Mouse (Mus musculus): ENCODE results near the gene Mastl.

The Mastl gene

DNA sequence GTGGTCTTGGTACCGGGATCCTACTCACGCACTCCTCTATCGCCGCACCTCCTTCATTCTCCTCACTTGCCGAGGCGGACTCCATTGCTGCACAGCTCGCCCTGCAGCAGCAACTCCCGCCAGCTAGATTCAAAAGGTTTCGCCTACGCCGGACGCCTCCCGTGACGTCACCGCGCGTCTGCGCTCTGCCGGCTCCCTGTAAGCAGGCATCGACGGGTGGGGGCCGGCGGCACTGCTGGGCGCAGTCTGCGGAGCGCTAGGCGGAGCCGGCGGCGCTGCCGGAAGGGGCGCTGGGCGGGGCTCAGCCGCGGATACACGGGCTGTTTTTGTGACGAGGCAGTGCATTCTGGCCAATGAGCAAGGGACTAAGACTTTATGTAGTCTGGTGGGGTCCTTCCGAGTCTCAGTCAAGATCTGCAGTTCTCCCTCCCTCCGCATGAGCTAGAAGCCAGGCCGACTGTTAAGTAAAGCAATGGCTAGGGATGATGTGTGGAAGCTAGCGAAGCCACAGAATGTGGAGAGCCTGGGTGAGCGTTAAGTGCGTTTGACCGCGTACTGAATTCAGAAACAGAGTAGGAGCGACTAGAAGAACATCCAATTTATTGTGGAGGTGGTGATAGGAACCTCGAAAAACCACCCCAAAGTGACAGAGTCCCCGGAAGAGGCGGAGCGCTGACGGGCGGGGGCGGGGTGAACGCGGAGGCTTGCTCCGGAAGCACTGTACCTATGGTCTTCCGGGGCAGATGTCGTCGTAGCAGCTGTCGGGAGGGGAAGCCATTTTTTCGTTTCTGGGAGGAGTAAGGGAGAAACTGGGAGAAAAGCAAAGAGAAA is at the start of gene Mastl, which contains the start of gene Yme1l1:
Gene Mastl (minus strand): TSS at position 248 of the 831 bp plus-strand sequence.
Gene Yme1l1 (plus strand): TSS at position 593 of the 831 bp plus-strand sequence.
- peak; percentile 99 for DNase-seq

DNA sequence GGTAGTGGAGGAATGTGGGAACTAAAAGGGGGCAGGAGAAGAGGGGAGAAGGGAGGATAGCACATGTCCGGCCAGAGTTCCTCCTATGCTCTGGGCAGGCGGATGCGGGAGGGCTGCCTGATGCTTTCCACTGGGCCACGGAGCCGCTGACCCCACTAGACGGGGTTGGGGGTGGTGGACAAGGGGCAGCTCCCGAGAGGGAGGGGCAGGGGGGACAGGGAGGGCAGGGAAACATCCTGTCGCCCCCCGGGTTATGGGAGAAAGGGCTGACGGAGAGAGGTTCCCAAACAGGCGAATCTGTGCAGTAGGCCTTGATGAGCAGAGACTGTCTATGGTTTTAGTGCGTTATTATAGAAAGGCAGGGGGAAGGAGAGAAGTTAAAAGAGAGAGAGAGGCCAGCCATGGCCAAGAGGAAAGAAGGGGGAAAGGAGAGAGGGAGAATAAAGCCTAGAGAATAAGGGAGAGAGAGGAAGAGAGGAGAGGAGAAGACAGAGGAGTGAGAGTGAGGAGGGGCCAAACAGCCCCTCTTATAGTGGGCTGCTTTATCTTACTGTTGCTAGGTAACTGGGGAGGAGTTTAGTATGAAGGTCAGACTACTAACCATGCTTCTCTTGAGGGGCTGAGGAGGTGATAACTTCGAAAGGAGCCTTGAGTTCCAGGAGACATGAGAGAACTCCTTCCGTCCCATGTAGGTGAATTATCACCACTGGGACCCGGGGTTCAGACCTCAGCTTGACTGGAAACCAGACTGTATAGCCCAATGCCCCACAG is 47.3 kb upstream of the Mastl start:
- DNase-seq, result peak; percentile 9

DNA sequence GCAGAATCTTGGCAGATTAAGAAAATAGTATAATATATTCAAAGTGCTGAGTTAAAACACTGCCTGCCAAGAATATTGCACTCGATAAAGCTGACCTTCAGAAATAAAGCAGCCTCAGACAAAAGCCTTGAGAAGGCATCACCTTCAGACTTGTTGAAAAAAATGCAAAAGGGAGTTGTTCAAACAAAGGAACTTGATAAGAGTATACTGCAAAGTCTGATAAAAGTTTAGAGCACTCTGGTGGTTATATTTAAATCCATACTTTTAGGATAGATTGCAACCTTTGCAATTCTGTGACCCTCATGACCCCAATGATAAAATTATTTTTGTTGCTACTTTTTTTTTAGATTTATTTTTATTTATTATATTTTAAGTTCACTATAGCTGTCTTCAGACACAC is 45.2 kb upstream of the Mastl start:
- DNase-seq, result no peak

DNA sequence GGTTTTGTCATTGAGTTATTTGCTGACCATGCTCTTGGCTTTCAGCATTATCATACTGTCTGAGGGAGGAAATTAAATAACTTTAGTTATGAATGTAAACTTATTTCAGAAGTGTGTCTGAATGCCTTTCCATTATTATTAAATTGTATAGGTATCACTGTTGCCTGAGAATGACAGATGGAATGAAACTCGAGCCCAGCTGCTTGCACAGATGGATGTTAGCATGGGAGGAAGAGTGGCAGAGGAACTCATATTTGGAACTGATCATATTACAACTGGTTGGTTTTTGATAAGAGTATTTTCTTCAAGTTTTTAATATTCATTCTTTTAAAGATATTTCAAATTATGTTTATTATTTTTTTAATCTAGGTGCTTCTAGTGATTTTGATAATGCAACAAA is 38.5 kb upstream of the Mastl start:
- DNase-seq, result no peak

DNA sequence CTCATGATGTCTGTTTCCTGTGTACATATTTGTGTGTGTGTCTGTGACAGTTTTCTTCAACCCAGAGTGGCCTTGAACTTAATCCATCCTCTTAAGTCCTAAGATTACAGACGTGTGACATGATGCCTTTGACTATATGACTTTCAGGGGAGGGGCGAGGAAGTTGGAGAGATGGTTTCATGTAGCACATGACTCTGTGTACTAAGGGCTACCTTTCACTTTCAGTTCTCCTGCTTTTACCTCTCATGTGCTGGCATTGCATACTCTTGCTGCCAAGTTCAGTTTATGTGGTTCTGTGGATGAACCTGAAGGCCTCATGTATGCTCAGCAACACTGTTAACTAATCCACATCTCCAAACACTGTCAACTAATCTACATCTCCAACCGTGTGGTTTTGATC is 16.5 kb upstream of the Mastl start:
- DNase-seq, result no peak

DNA sequence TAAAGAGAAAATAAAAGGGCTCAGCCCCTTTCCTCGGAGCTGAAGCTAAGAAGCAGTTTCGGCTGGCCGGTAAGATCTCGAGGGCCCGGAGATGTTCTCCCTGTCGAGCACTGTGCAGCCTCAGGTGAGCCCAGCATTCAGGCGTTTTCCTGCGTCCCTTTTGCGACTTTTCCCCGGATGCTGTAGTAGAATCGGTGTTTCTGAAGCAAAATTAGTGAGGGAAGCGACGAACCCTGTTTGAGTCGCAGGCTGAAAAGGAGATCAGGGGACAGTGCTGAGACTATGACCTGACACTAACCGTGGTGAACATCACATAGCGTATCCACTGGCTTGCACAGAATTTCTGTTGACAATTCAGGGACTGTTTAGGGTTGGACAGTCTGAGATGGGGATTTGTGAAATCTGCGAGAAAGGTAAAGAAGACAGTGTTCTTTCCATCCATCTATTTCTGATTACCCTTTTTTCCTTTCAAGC is 821 bp upstream of the Mastl start:
- no peak for DNase-seq

DNA sequence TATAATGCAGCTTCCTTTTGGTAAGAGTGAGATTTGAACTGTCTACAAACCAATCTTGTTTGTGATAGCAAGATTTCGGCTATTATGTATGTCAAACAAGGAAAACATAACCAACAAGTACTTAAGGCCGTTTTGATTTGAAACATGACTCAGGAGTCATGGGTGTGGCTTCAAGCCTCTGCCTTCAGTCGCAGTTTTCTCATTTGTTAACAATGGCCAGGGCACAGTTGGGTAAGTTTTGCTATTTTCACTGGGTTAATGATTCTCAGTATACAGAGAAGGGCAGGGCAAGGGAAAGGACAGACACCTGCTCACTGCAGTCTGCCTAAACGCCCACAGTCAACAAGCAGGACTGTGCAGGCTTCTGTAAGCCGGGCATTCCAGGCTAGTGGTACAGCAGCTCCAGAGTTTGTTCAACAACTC is 614 bp downstream of the Mastl start:
- DNase-seq, result no peak

DNA sequence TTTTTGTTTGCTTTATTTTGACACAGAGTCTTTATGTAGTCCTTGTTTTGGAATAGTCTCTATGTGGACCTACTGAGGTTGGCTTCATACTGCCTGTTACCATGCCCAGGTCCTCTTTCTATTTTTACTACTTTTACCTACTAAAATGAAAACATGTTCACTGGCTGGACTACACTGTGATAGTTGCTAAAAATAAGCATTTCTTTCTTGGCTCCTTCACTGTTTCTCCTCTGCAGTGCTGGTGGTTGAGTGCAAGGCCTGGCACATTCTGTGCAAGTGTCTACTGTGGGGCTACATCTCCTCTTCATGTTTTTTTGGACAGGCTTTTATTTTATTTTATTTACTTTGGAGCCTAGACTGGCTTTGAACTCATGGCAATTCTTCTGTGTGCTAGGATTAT is 36.3 kb downstream of the Mastl start:
- DNase-seq, result no peak

DNA sequence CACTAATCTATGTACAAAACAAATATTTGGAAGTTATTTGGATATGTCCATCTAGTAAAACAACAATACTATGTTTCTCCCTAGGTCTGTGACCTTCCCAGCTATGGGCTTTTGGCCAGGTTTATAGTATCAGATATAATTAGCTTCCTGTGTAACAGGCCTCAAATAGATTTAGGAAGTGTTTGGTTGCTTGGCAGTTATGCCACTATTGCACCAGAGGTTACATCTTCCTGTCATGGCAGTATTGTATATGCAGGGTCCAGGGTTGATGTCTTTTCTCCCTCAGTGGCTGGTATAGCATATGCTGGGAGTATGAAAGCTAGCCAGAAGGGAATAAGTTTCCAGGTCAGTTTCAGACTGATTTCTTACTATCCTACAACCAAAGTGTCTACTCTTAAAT is 53.6 kb downstream of the Mastl start:
- no peak for DNase-seq

DNA sequence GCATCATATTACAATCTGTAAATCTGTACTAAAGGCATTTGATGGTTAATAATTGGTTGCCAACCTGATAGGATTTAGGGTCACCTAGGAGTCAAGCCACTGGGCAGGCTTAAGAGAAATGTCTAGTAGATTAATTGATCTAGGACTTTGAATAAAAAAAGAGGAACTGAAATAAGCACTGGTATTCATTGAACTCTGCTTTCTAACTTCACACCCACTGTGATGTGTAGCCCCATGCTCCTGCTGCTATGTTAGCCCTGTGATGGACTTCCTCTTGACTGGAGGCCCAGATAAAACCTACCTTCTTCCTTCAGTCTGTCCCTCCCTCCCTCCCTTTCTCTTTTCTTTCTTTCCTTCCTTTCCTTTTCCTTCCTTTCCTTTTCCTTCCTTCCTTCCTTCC is 58.8 kb downstream of the Mastl start:
- no peak for DNase-seq

DNA sequence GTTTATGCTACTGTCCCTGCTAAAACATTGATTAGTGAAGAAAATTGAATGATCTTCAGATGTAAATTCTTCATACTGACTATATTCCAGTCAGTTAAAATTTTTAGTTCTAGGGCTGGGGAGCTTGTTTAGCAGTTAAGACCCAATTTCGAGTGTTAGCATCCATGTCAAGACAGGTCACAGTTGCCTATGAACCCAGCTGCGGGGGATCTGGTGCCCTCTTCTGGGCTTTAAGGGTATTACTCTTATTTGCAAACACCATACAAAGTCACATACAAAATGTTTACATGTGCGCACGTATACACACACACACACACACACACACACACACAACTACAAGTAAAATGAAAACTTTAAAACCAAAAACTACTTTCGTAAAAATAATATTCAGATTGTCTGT is 63.6 kb downstream of the Mastl start:
- DNase-seq, result peak; percentile 46

DNA sequence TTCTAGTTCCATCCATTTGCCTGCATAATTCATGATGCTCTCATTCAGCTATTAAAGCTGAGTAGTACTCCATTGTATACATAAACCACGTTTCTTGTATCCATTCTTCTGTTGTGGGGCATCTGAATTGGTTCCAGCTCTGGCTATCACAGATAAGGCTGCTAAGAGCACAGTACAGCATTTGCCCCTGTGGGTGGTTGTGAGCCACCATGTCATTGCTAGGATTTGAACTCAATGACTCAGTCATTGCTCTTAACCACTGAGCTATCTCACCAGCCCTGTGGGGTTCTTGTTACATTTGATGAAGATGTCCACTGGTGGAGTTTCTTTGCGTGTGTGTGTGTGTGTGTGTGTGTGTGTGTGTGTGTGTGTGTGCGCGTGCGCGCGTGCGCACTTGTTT is 71.3 kb downstream of the Mastl start:
- no peak for DNase-seq

DNA sequence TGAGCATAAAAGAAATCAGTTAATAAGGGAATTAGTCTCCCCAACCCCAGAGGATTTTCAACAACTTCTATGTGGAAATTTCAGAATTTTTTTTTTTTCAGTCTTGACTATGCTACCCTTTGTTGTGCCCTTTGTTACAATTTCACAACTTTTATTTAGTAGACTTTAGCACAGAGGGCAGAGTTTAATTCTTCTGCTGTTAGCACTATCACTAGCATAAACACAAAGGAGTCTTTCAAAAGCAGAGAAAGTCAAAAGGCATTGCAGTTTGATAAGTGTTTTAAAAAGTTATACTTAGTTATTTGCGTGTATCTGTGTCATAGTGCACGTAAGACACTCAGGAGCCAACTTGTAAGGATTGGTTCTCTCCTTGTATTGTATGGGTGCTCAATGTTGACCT is 77.2 kb downstream of the Mastl start:
- no peak for DNase-seq

DNA sequence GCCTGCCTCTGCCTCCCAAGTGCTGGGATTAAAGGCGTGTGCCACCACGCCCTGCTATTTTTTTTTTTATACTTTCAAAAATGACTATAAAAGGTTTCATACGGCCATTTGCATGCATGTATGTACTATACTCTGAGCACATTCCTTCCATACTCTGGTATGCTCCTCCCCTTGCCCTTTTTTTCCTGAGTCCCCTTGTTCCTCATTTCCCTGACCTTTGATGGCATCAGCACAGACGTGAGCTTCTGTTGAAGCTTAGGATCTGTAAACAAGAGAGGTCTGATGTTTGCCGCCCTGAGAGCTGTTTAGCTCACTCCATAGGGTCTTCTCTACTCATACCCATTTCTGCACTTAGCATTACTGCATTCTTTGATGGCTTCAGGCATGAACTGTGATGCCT is 78.1 kb downstream of the Mastl start:
- no peak for DNase-seq

DNA sequence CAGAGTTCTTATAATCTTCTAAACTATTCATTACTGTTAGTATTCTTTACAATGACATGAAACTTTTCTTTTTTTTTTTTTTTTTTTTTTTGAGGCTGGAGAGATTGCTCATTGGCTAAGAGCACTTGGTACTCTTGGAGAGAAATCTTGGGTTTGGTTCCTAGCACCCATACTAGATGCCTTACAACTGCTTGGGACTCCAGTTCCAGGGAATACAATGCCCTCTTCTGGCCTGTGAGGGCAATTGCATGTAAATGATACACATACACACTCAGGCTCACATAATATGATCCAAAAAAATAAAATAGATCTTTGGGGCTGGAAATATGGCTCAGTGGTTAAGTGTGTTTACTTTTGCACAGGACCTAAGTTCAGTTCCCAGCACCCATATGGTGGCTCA is 79.0 kb downstream of the Mastl start:
- no peak for DNase-seq

DNA sequence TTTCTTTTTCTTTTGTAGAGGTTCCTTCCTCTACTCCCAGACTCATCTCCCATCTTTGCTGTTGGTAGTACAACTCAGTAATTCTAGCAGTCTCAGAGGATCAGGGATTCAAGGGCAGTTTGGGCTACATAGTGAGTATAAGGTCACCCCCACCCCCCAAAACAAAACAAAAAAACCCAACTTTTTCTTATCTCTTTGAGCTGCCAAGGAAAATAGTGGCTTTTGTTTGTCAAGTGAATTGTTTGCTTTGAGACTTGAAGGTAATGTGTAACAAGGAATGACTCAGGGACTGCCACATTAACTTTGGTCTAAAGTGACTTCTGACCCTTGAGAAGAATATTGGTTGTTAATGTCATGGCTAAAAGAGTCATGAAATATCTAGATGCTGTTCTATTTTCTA is 80.0 kb downstream of the Mastl start:
- no peak for DNase-seq

DNA sequence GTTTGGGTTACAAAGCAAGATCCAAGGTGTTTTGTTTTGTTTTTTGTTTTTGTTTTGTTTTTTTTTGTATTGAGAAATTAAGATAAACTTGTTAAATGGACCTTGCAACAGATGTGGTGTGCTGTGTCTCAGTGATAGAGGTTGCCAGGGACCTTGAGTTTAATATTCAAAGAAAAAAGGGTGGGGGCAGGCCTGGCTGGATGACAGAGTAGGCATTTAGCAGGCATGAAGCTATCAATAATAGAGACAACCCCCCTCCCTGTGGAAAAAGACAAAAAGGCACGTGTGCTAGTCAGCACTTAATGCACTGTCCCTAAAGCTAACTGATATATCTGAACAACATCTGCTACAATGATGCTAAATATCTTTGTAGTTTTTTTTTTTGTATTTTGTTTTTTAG is 84.4 kb downstream of the Mastl start:
- no peak for DNase-seq

DNA sequence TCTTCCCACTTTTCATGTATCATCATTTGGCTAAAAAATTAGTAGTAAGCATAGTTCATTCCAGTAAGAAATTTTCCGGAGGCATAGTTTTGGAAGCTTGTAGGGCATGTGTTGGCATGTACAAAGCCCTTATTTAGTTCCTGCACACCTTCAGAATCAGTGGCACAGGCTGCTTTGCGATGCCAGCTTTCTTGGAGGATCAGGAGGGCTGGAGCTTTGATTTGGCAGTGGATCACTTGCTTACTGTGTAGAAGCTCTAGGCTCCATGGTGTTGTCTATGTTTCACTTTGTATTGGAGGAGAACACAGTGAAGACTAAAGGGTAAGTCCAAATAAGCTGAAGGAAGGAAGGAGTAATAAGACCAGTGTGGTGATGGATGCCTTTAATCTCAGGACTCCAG is 85.3 kb downstream of the Mastl start:
- no peak for DNase-seq

DNA sequence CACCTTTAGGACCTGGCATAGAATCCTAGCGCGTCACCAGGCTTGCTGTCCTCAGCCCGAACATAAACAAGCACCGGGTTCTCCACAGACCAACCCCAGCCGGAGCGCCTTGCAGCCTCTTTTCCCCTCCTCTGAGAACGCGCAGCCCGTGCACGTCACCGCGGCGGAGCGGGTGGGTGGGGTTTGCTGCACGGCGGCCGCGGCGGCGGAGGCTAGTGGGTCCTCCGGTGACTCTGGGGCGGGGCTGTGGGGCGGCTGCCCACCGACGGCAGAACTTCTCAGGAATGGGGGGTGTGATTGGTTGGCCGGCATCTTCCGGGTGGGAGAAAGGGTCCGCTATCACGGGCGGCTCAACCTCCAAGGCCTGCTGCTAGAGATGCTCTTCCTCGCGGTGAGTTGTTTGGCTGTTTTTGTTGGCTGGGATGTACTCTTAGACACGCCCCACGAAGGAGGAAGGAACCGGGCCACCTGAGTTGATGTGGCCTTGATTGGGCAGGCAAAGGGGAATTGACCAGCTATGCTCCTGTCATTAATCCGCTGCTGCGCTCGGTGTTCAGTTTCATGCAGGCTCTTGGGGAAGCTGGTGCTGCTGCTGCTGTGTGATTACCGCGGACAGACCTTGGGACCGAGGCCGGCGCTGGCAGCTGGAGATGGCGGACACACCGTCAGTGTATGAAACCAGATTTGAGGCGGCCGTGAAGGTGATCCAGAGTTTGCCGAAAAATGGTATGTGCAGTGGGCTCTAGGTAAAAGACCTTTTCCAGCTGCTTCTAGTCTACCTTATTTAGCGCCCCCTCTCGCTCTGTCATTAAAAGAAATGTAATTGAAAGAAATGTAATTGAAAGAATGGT is 86.7 kb downstream of the Mastl start:
- peak; percentile 97 for DNase-seq

DNA sequence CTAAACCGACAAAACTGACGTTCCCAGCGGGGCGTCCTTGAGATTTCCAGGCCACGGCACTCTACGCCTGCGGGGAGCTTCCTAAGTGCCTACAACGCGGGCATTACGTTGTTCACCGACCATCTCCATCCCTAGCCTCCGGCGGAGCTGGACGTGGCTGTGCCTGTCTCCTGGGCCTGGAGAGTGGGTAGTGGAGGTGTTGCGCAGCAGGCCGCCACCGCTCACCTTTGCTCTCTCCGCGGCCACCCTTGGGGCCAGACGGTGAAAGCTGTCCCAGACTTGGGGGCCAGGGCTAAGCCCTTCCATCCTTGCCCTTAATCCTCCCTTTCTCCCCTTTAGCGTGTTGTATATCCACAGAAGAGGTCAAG is 87.5 kb downstream of the Mastl start:
- DNase-seq, result no peak

DNA sequence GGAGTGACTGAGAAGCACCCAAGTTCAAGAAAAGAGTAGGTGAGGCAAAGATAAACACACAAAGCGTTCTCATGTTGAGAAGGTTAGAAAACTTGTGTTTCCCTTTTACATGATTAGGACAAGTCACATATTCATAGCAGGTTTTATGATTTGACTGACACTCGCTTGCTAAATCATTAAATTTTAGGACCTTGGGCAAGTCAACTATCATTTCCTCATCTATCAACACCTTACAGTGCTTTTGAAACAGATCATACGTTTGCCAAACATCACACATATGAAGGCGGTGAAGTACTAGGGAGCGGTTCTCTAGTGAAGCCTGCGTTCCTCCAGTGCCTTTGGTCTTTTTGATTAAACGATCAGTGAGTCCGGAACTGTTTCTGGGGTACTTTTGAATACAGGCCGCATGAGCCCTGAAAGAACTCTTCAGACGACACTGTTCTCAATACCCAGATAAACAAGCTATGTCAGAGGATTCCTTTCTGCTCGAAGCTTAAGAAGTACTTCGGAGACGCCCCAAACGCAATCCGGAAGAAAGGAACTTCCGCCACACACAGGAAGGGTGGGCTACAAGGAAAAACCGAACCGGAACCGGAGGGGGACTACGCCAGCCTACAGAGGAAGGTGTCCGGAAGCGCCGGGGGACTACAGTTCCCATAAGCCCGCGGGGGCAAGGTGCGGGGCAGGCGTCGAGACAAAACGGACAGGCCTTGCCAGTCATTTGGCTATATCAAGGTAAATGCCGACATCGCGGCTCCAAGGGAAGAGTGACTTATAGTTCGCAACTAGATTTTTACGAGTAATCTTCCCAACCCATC is 88.1 kb downstream of the Mastl start, which contains the start of gene Acbd5:
Gene Acbd5 (plus strand): TSS at position 616 of the 818 bp plus-strand sequence.
- peak; percentile 93 for DNase-seq
